Mouse (Mus musculus): ENCODE data around the gene Tpm1. TPM values are rescaled to one million over a fixed set of nuclear protein-coding genes. Genes with fewer than 3 reads are reported as not detected.
A peak's percentile ranks its signal among the peaks of the same experiment; 100 is the strongest.

The Tpm1 gene
- polyA plus RNA-seq (2015; fragmentation: Nextera tagmentation; extraction: Ambion mirVana): 3,954 and 4,354 TPM in 2 replicates

- under 1% methylated on average over 51 of the region's 51 CpGs for WGBS
Observed at GRCm38 (mm10) chr9:67049086-67049824, at the start of gene Tpm1. Gene Tpm1, minus strand, starts transcription at chr9:67049406.

DNA sequence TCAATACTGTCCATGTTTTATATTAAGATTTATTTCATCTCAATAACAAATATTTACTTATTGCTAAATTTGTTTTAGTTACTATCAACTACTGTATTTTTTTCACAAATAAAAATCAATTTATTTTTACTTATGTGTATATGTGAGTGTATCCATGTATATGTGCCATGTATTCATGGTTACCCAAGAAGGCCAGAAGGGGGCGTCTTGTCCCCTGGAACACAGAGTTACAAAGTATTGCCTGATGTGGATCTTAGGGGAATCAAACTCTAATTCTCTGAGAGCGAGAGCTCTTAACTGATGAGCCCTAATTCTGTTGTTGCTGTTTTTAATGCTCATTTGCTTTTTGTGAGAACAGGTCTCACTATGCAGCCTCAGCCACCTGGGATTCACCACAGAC is 45.2 kb upstream of the Tpm1 start:
- no peak overlapping the region for H3K4me3 ChIP-seq
- no peaks in the 10 kb centered on the region for H3K9me3 ChIP-seq
- 86% methylated on average over 2 of the region's 2 CpGs for WGBS
- no peaks in the 10 kb centered on the region for H3K27me3 ChIP-seq (replicated peaks)
- ATAC-seq (ENCODE audit: extremely low read depth, insufficient number of reproducible peaks, low FRiP score, low TSS enrichment): no peak
- H3K27ac ChIP-seq (replicated peaks): no peak overlapping the region
- H3K4me1 ChIP-seq: peaks cover 48% of the 10 kb centered on the region
- no peak overlapping the region for H3K4me2 ChIP-seq
- no peaks in the 10 kb centered on the region for H3K36me3 ChIP-seq
- H3K9ac ChIP-seq: no peak overlapping the region

More at GRCm38 (mm10) chr9:67049086-67049824, at the start of gene Tpm1:
- ATAC-seq (ENCODE audit: extremely low read depth, insufficient number of reproducible peaks, low FRiP score, low TSS enrichment): peak; percentile 66
- H3K27ac ChIP-seq (replicated peaks): peak within 1 kb of the TSS; percentile 100
- peaks cover 30% of the 10 kb centered on the region for H3K4me1 ChIP-seq
- 0 out of 2 replicates have a peak, but pooled peaks cover 3% of the 10 kb centered on the region for H3K27me3 ChIP-seq (replicated peaks)
- peak within 1 kb of the TSS; percentile 100 for H3K9ac ChIP-seq
- peak within 1 kb of the TSS; percentile 93 for H3K4me3 ChIP-seq
- no peaks in the 10 kb centered on the region for H3K9me3 ChIP-seq
- peaks cover 13% of the 10 kb centered on the region for H3K36me3 ChIP-seq
- H3K4me2 ChIP-seq: peak within 1 kb of the TSS; percentile 93

DNA sequence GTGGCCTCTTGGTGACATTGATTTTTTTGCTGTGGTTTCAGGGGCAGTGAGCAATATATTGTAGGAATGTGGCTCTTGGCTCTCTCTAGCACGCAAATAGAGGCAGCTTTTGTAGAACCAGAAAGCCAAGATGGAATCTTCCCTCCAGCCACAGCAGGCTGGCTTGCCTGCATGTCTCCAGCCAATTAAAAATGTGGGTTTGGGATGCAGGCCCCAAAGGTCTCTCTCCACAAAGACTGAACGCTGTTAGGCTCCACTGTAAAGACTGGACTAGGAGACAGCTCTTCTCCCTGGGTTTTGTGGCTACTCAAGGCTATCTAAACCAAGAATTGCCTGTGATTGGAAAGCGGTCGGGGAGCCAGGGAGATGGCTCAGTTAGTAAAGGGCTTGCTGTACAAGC is 43.0 kb upstream of the Tpm1 start:
- ATAC-seq (ENCODE audit: extremely low read depth, insufficient number of reproducible peaks, low FRiP score, low TSS enrichment): no peak
- 77% methylated on average over 4 of the region's 4 CpGs for WGBS
- Histone ChIP-seq H3K36me3 (no peaks in the 10 kb centered on the region), H3K9me3 (no peaks in the 10 kb centered on the region), H3K4me1 (peaks cover 39% of the 10 kb centered on the region), H3K27me3 (replicated peaks) (no peaks in the 10 kb centered on the region), H3K27ac (replicated peaks) (no peak overlapping the region), H3K4me3 (no peak overlapping the region), H3K9ac (no peak overlapping the region), H3K4me2 (no peak overlapping the region)

GRCm38 (mm10) chr9:67091598-67091997 is 42.4 kb upstream of the Tpm1 start:
- no peaks in the 10 kb centered on the region for H3K27me3 ChIP-seq (replicated peaks)
- H3K36me3 ChIP-seq: no peaks in the 10 kb centered on the region
- 0 out of 2 replicates have a peak overlapping the region, but pooled peaks have one; percentile 14 for H3K9ac ChIP-seq
- no peak for ATAC-seq (ENCODE audit: extremely low read depth, insufficient number of reproducible peaks, low FRiP score, low TSS enrichment)
- WGBS: 65% methylated on average over 7 of the region's 7 CpGs
- H3K4me3 ChIP-seq: no peak overlapping the region
- no peak overlapping the region for H3K4me2 ChIP-seq
- H3K4me1 ChIP-seq: peaks cover 36% of the 10 kb centered on the region
- no peaks in the 10 kb centered on the region for H3K9me3 ChIP-seq
- H3K27ac ChIP-seq (replicated peaks): 0 out of 2 replicates have a peak overlapping the region, but pooled peaks have one; percentile 24

GRCm38 (mm10) chr9:67091151-67091550 is 41.9 kb upstream of the Tpm1 start:
- Histone ChIP-seq H3K36me3 (no peaks in the 10 kb centered on the region), H3K27ac (replicated peaks) (peak overlapping the region; percentile 70), H3K9me3 (no peaks in the 10 kb centered on the region), H3K27me3 (replicated peaks) (no peaks in the 10 kb centered on the region), H3K9ac (peak overlapping the region; percentile 15; the same call in 1 of the 2 replicates), H3K4me2 (no peak overlapping the region), H3K4me1 (peaks cover 32% of the 10 kb centered on the region), H3K4me3 (no peak overlapping the region)
- 86% methylated on average over 11 of the region's 11 CpGs for WGBS
- ATAC-seq (ENCODE audit: extremely low read depth, insufficient number of reproducible peaks, low FRiP score, low TSS enrichment): no peak

DNA sequence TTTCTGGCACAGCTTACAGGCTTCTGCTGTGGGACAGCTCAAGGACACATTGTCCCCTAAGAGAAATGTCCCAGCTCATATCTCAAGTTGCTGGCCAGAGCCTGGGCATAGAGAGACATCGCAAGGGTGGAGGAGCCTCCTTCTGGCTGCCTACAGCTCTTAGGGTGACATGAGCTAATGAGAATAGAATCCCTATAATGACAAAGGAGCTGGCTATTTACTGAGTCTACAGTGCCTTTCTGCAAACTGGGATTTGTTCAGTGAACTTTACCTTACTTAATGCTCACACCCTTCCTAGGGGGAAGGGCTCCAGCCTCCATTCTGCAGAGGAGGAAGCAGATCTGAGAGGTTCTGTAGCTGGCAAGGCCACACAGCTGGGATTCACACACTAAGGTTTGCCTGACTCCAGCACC is 41.4 kb upstream of the Tpm1 start:
- 39% methylated on average over 1 of the region's 1 CpGs for WGBS
- peak overlapping the region; percentile 15 for H3K9ac ChIP-seq
- ATAC-seq (ENCODE audit: extremely low read depth, insufficient number of reproducible peaks, low FRiP score, low TSS enrichment): no peak
- H3K27me3 ChIP-seq (replicated peaks): no peaks in the 10 kb centered on the region
- H3K4me1 ChIP-seq: peaks cover 31% of the 10 kb centered on the region
- no peaks in the 10 kb centered on the region for H3K36me3 ChIP-seq
- H3K27ac ChIP-seq (replicated peaks): peak overlapping the region; percentile 70
- H3K4me3 ChIP-seq: no peak overlapping the region
- H3K4me2 ChIP-seq: no peak overlapping the region
- H3K9me3 ChIP-seq: no peaks in the 10 kb centered on the region

- 65% methylated on average over 5 of the region's 5 CpGs for WGBS
- ATAC-seq (ENCODE audit: extremely low read depth, insufficient number of reproducible peaks, low FRiP score, low TSS enrichment): no peak
Observed at GRCm38 (mm10) chr9:67089167-67089566, 40.0 kb upstream of the Tpm1 start.

GRCm38 (mm10) chr9:67083801-67084200 is 34.6 kb upstream of the Tpm1 start:
- 45% methylated on average over 4 of the region's 4 CpGs for WGBS
- Histone ChIP-seq H3K9ac (no peak overlapping the region), H3K4me2 (no peak overlapping the region), H3K4me1 (peaks cover 21% of the 10 kb centered on the region), H3K27ac (replicated peaks) (no peak overlapping the region), H3K27me3 (replicated peaks) (no peaks in the 10 kb centered on the region), H3K4me3 (no peak overlapping the region), H3K36me3 (no peaks in the 10 kb centered on the region), H3K9me3 (no peaks in the 10 kb centered on the region)
- ATAC-seq (ENCODE audit: extremely low read depth, insufficient number of reproducible peaks, low FRiP score, low TSS enrichment): no peak

More at GRCm38 (mm10) chr9:67089167-67089566, 40.0 kb upstream of the Tpm1 start:
- Histone ChIP-seq H3K9me3 (no peaks in the 10 kb centered on the region), H3K36me3 (no peaks in the 10 kb centered on the region), H3K27ac (replicated peaks) (no peak overlapping the region), H3K4me1 (peaks cover 31% of the 10 kb centered on the region), H3K27me3 (replicated peaks) (no peaks in the 10 kb centered on the region), H3K4me3 (no peak overlapping the region), H3K9ac (no peak overlapping the region), H3K4me2 (no peak overlapping the region)

DNA sequence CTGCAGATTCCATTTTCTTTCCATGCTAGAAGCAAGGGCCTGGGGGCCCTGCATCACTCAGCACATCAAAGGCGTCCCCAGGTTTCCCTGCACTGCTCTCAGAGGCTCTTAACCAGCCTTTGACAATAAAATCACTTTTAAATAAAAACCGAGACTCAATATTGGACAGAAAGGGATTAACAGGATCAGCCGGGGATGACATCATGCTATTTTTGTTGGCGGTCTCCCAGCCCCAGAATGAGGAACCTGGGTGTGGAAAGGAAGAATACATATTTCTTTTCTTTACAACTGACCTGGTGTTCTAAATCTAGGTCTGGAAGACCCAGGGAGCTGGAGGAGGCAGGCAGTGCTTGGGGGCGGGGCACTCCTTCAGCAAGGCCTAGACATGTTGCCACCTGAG is 32.5 kb upstream of the Tpm1 start:
- 54% methylated on average over 5 of the region's 5 CpGs for WGBS
- Histone ChIP-seq H3K4me2 (no peak overlapping the region), H3K9me3 (no peaks in the 10 kb centered on the region), H3K27ac (replicated peaks) (peak overlapping the region; percentile 54), H3K36me3 (no peaks in the 10 kb centered on the region), H3K4me3 (no peak overlapping the region), H3K27me3 (replicated peaks) (no peaks in the 10 kb centered on the region), H3K4me1 (peaks cover 39% of the 10 kb centered on the region), H3K9ac (0 out of 2 replicates have a peak overlapping the region, but pooled peaks have one; percentile 8)
- 0 out of 2 replicates have a peak, but pooled peaks have one; percentile 22 for ATAC-seq (ENCODE audit: extremely low read depth, insufficient number of reproducible peaks, low FRiP score, low TSS enrichment)

DNA sequence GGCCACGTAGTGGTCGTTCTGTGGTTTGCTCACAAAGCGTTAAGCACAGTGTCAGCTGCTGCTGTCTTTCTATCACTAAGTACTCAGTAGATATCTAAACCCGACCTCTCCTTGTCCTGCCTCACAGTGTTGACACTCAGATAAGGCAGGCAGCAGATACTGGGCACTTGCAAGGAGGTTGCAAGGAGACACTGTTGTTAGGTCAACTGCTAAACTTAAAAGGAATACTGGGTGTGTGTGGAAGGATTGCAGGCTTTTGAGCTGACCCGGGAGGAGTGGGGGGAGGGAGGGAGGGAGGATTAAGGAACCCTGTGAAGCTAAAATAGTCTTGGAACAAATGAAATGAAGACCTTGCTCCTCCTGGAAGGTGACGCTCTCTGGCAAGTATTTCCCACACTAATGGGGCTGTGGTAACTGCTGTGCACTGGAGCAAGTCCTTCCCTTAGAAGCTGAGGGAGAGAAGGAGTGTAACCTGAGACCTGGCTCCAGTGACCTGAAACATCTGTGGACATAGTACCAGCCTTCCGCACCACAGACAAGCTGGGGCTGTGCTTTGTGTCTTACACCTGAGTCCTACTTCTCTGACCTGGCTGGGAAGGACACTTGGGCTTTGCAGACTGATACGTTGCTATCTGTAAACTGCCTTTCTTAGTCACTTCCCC is 28.6 kb upstream of the Tpm1 start:
- Histone ChIP-seq H3K9ac (peak overlapping the region; percentile 66), H3K36me3 (no peaks in the 10 kb centered on the region), H3K4me3 (no peak overlapping the region), H3K4me2 (peak overlapping the region; percentile 39), H3K27ac (replicated peaks) (peak overlapping the region; percentile 80), H3K4me1 (peaks cover 35% of the 10 kb centered on the region), H3K27me3 (replicated peaks) (no peaks in the 10 kb centered on the region), H3K9me3 (no peaks in the 10 kb centered on the region)
- 7% methylated on average over 8 of the region's 8 CpGs for WGBS
- ATAC-seq (ENCODE audit: extremely low read depth, insufficient number of reproducible peaks, low FRiP score, low TSS enrichment): no peak; the same call in 1 of the 2 replicates

- peak overlapping the region; percentile 66 for H3K9ac ChIP-seq
- WGBS: 39% methylated on average over 7 of the region's 7 CpGs
- H3K4me3 ChIP-seq: no peak overlapping the region
- H3K27me3 ChIP-seq (replicated peaks): no peaks in the 10 kb centered on the region
- peak overlapping the region; percentile 80 for H3K27ac ChIP-seq (replicated peaks)
- no peaks in the 10 kb centered on the region for H3K9me3 ChIP-seq
- H3K36me3 ChIP-seq: no peaks in the 10 kb centered on the region
- ATAC-seq (ENCODE audit: extremely low read depth, insufficient number of reproducible peaks, low FRiP score, low TSS enrichment): no peak
- H3K4me2 ChIP-seq: peak overlapping the region; percentile 39
- peaks cover 35% of the 10 kb centered on the region for H3K4me1 ChIP-seq
Observed at GRCm38 (mm10) chr9:67077266-67077657, 28.1 kb upstream of the Tpm1 start.

Measured in heart, embryonic 13.5 days (tissue).